Mouse (Mus musculus) thymus, adult 2 months (tissue): ENCODE results near the gene Stk24. TPM values are rescaled to one million over a fixed set of nuclear protein-coding genes. Genes with fewer than 3 reads are reported as not detected.
"Not testable (repeated sequence)": the region's sequence is repeated elsewhere in the genome, so short reads cannot be mapped to it uniquely, and the experiment has no call there.

ENCODE experiments used
- DNase-seq: peaks from one replicate; pipeline ENCODE4 v3.0.0; 2021
- H3K27ac ChIP-seq: fragments of 200-500 bp; 2 replicates; pipeline ENCODE4 v1.5.1; 2012; ENCODE audit warnings: low read length, control low read depth; ENCODE audit not compliant: control insufficient read depth, insufficient read depth
- H3K27me3 ChIP-seq: fragments of 200-500 bp; 2 replicates; pipeline ENCODE4 v1.6.1; 2012; ENCODE audit warnings: mild to moderate bottlenecking, low read length, moderate library complexity, mixed read lengths; ENCODE audit not compliant: control insufficient read depth, insufficient read depth
- H3K36me3 ChIP-seq: fragments of 200-500 bp; 2 replicates; pipeline ENCODE4 v1.6.1; 2012; ENCODE audit warnings: mild to moderate bottlenecking, low read length, moderate library complexity; ENCODE audit not compliant: control insufficient read depth, insufficient read depth
- H3K4me1 ChIP-seq: fragments of 200-500 bp; replicated peaks from 2 replicates; pipeline ENCODE4 v1.6.1; 2012; ENCODE audit warnings: low read length; ENCODE audit not compliant: control insufficient read depth, insufficient read depth
- H3K4me3 ChIP-seq: fragments of 200-500 bp; 2 replicates; pipeline ENCODE4 v1.5.1; 2012; ENCODE audit warnings: mild to moderate bottlenecking, low read length, control low read depth, moderate library complexity; ENCODE audit not compliant: control insufficient read depth, insufficient read depth
- CTCF ChIP-seq: fragments of 200-500 bp; IDR thresholded peaks from 2 replicates; pipeline ENCODE4 v1.5.1; 2012; ENCODE audit warnings: mild to moderate bottlenecking, control low read depth, low read length, moderate library complexity, borderline replicate concordance; ENCODE audit not compliant: control insufficient read depth, poor library complexity, insufficient read depth; ENCODE audit errors: extremely low read depth
- POLR2A ChIP-seq: fragments of 200-500 bp; IDR thresholded peaks from 2 replicates; pipeline ENCODE4 v1.6.1; 2012; ENCODE audit warnings: mild to moderate bottlenecking, low read length, control low read depth, moderate library complexity; ENCODE audit not compliant: control insufficient read depth, poor library complexity, insufficient read depth; ENCODE audit errors: extremely low read depth
- WGBS: fragments of 180-500 bp; shearing (Covaris S2); methylation state at CpG from one replicate; pipeline ENCODE4 v1.1.7; 2018; 5-methylcytosine and 5-hydroxymethylcytosine counted together
- polyA plus RNA-seq: library from polyadenylated mRNA; depleted of rRNA; stranded (reverse); fragments of >200 nt; gene quantifications from 2 replicates; pipeline ENCODE4 v1.2.3, GENCODE M21; 2012

The Stk24 gene
- polyA plus RNA-seq, 1 experiment, result 57.1 TPM

- Histone ChIP-seq H3K4me3 (no peak overlapping the region), H3K27ac (no peak overlapping the region), H3K27me3 (no peaks in the 10 kb centered on the region), H3K36me3 (no peaks in the 10 kb centered on the region), H3K4me1 (peaks cover 7% of the 10 kb centered on the region)
- TF ChIP-seq POLR2A (no peak), CTCF (no peak)
- DNase-seq, result no peak
- WGBS, result 83% methylated on average over 5 of the region's 5 CpGs
Measured at GRCm38 (mm10) chr14:121417594-121417993, 37.8 kb upstream of the Stk24 start.

- 69% methylated on average over 12 of the region's 12 CpGs for WGBS
- Histone ChIP-seq H3K27me3 (no peaks in the 10 kb centered on the region), H3K36me3 (no peaks in the 10 kb centered on the region), H3K4me1 (0 out of 2 replicates have a peak, but pooled peaks cover 3% of the 10 kb centered on the region), H3K4me3 (no peak overlapping the region), H3K27ac (no peak overlapping the region)
- TF ChIP-seq POLR2A (no peak), CTCF (no peak)
- no peak for DNase-seq
Measured at GRCm38 (mm10) chr14:121416626-121417319, 37.0 kb upstream of the Stk24 start.

GRCm38 (mm10) chr14:121414635-121415241 lies 34.9 kb upstream of the Stk24 start:
- no peaks in the 10 kb centered on the region for H3K36me3 ChIP-seq
- DNase-seq, result no peak
- TF ChIP-seq CTCF (no peak), POLR2A (no peak)

GRCm38 (mm10) chr14:121413726-121414125 lies 33.9 kb upstream of the Stk24 start:
- 97% methylated on average over 1 of the region's 1 CpGs for WGBS
- DNase-seq, H3K27me3 ChIP-seq, H3K4me3 ChIP-seq, H3K27ac ChIP-seq, H3K36me3 ChIP-seq, H3K4me1 ChIP-seq: not testable (repeated sequence)

More at GRCm38 (mm10) chr14:121414635-121415241, 34.9 kb upstream of the Stk24 start:
- Histone ChIP-seq H3K4me3 (no peak overlapping the region), H3K27me3 (no peaks in the 10 kb centered on the region), H3K27ac (no peak overlapping the region), H3K4me1 (no peaks in the 10 kb centered on the region)
- WGBS, result 83% methylated on average over 6 of the region's 6 CpGs

GRCm38 (mm10) chr14:121408944-121409343 lies 29.1 kb upstream of the Stk24 start:
- WGBS, result 34% methylated on average over 3 of the region's 3 CpGs
- peak; percentile 5 for DNase-seq
- H3K4me3 ChIP-seq, result no peak overlapping the region
- H3K27me3 ChIP-seq, result no peaks in the 10 kb centered on the region
- TF ChIP-seq POLR2A (no peak), CTCF (no peak)
- H3K27ac ChIP-seq, result no peak overlapping the region
- H3K4me1 ChIP-seq, result peaks cover 12% of the 10 kb centered on the region
- no peaks in the 10 kb centered on the region for H3K36me3 ChIP-seq

- Histone ChIP-seq H3K4me1 (peaks cover 12% of the 10 kb centered on the region), H3K27me3 (no peaks in the 10 kb centered on the region), H3K27ac (no peak overlapping the region), H3K36me3 (no peaks in the 10 kb centered on the region), H3K4me3 (no peak overlapping the region)
- 96% methylated on average over 7 of the region's 7 CpGs for WGBS
- TF ChIP-seq CTCF, result no peak
- TF ChIP-seq POLR2A, result no peak
- no peak for DNase-seq
Measured at GRCm38 (mm10) chr14:121406943-121407342, 27.1 kb upstream of the Stk24 start.
